Mouse (Mus musculus) layer of hippocampus, postnatal 10 days (tissue): Measurements from ENCODE around the gene Stambpl1. TPM values are rescaled to one million over a fixed set of nuclear protein-coding genes. Genes with fewer than 3 reads are reported as not detected.

Experiments
- DNase-seq, 2 experiments: peaks; one replicate each; pipeline ENCODE4 v3.0.0; 2021; ENCODE audit warnings: low spot score in 2 of 2
- long read RNA-seq: library from polyadenylated mRNA; stranded (forward); transcript quantifications from one replicate; pipeline ENCODE4 v2.0.0, GENCODE M21; 2023
- total RNA-seq, 2 experiments: library from RNA; stranded (reverse); gene quantifications; 2 replicates each; pipeline ENCODE4 v1.2.3; 2021

Stambpl1 gene
- 10 to 100 TPM; 17.3 to 23.0 TPM for total RNA-seq
- long read RNA-seq, transcript Stambpl1-201 (11 exons, 2,024 nt) = major isoform, 9 of 20 reads
- long read RNA-seq, partial matches to known transcripts = 6 of 20 reads
- long read RNA-seq, other reads (novel, unspliced or antisense) = 5 of 20 reads

DNA sequence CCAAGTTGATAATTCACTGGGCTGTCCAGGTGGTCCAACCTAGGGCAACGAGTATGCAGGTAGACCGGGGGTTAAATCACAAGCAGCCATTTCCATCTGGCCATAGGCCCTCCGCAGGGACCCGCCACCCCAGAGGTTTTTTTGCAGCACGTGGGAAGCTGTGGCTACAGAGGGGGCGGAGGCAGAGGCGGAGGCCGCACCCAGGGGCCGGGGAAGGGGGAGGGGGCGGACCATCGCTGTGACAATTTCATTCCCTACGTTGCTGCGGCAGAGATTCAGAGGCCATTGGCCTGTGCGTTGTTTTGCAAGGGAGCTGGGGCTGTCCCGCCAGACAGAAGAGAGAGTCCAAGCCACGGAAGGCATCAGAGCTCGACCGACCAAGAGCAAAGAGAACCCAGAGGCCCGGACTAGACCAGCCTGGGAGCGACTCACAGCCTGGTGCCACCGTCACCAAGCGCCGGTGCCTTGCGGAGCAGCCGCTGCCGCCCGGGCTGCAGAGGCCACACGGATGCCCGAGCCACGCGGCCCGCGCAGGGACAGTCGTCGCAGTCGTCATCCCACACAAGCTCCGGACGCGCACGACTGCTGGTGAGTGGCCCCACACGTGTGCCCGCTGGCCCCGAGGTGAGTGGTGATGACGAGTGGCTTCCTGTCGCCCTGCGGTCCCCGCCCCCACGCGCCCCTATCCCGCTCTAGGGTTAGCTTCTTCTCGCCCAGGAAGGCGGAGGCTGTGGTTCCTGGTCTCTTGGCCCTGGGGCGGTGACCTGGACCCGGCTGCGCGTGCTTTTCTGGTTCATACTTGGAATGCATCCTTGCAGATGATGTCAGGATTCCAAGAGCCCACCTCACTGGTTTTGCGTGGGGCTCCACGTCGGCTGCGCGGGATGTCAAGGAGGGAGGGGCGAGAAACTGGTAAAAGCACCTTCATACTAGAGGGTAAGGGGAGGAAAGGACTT, at the start of gene Stambpl1:
Stambpl1 (plus strand) TSS at position 222 of the 956 bp plus-strand sequence.
- DNase-seq = peak; percentile 69 to 73

DNA sequence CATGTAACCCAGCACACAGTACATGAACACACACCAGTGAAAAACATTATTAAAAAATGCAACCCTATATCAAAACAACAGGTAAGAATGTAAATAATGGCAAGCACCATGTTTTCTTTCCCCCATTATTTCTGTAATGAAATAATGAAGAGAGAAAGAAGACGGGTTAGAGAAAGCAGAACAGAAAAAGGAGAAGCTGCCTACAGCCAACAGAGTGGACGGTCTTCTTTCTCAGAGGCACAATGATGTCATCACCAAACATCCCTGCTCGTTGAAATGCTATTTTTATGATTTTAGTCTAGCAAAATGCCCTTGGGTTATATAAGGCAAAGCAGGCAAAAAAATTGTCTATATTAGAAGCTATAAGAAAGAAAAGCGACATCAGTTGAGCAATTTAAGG, 43.6 kb upstream of the Stambpl1 start:
- DNase-seq = no peak

DNA sequence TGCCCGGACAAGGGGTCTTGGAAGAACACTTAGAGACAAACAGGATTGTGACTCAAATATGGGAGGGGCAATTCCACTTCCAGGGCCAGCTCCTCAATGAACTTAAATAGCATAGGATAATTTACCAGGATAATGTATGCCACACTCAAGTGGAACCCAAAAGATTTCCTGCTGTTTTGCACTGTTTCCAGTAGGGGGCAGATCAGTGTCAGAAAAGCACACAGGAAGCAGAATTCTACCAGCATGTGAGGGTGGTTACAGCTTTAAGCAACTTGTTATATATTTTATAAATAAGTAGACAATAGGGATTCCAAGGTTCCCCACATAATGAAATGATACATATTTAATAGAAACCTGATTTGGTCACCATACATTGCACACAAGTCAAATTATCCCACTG, 40.1 kb upstream of the Stambpl1 start:
- peak in 1 of 2 experiments; percentile 11 for DNase-seq

DNA sequence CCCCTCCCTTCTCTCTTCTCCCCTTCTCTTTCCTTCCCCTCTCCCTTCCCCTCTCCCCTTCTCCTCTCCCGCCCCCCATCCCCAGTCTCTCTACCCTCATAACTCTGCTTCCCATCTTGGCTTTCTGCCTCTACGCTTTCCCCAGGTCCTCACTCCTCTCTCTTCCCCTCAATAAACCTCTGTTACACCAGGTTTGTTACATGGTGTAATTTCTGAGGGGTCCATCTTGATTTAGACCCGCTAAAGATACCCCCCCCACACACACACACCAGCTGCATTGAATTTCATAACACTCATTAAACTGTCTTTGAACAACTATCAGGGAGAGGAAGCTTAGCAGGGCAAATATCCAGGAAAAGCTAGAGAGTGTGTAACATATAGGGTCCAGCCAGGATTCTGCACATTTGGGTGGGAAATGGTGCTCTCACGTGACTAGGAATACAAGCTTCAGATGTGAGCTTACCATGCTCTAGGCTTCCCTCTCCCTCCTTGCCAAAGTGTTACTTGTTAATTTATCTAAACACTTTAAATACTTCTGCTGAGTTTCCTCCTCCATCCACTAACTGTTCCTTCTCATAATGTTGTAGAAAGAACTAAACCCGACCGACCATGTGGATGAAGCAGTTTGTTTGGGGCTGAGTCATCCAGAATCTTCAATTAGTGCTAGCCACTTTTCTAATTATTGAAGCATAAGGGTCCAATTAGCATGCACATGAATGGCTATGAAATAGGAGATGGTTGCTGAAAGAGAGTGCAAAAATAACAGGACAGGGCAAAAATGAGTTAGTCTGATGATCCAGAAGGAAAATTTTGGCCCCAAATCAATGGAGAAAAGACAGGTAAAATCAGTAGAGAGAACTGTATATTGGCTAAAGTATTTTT, 38.5 kb upstream of the Stambpl1 start:
- no peak for DNase-seq

DNA sequence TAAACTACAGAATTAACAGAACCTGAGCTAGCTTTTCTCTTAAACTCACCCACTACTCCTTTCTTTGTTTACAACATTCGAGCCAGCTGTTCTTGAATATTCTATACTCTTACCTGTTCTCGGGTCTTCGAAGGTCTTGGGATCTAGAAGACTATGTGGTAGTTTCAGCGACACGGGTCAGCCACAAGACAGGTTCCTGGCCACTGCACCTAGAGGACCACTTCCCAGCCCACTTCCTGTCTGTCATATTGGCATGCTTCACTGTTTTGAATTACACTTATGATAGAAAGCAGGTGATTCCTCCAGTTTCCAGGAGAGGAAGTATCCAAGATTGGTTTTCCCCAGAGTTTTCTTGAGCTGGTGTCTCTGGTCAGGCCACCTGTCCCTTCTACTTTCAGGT, 29.3 kb upstream of the Stambpl1 start:
- DNase-seq = no peak

DNA sequence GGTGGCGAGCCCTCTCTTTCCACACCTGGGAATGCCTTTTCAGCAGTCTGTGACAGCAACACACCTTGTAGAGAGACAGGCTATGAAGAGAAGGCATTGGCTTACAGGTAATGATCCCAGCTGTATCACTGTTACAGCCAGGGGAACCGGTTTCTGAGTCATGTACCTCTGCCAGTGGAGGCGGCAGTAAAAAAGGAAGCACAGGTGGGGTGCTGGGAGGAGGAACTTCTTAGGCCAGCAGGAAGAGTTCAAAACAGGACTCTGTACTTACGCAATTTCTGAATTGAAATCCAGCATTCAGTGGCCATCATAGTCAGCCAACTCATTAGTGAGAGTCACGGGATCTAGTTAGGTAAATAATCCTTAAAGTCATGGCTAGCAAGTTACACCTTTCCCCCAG, 26.1 kb upstream of the Stambpl1 start, which contains the start of gene Ankrd22:
Ankrd22 (minus strand) TSS at position 163 of the 400 bp plus-strand sequence.
- DNase-seq = no peak

DNA sequence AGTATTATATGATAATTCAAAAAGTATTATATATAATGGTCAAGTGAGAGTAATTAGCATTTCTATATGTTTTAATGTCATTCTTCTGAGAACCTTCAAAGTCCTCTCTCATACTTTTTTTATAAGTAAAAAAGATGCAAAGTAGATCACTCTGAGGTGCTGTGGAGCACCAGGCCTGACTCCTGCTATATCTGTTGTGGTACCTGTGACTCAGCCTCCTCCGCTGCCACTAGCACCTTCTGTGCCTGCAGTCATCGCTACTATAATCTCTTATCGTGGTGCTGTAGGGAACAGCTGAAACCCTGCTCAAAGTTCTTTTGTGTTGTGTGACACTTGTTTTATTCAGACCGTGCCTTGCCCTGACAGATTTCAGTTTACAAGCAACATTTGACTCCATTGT, 25.6 kb upstream of the Stambpl1 start:
- DNase-seq = no peak

DNA sequence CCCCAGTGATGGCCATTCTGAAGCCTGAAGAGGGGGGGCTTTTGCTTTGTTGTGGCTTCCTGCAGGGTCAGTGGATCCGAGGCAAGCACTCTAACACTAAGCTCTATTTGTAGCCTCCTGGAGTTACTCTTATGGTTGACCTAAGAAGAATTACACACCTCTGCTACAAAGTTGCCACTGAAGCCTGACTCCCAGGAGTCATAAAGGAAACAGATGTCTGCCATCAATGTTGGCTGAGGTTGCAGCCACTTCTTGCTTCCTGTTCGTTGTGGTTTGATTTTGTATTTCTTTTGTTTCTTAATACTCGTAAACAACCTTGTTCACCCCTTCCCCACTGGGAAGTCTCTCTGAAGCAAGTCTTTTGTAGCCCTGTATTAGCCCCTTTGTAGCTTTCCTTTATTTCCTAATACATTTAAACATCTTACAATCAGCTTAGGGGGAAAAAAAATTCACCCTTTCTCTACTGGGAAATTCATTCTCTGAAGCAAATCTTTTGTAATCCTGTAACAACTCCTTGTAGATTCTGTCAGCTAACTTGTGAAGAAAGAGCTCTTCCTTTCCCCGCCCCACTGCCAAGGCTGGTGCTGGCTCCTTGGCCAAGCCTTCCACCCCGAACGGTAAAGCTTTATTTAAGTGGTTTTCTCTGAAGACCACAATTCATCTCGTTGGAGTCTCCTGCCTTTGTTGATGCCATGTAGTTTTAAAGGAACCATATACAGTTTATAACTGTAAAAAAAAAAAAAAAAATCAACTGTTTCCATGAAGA, 23.9 kb upstream of the Stambpl1 start:
- no peak for DNase-seq

DNA sequence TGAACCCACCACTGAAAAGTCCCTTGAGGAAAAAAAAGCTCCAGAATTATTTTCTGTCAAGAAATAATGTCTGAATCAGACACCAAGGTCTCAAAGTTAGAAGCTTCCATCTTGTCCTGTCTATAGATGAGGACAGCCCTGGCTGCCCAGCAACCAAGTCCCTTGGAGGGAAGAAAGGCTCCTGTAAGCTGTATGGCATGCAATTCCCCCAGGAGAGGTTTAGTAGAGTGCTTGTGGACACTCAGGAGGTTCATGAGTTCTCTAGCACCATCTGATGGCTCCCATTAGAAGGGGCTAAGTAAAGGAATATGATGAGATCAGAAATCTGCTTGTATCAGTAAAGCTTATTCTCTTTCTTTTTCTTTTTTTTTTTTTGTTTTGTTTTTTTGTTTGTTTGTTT, 22.9 kb upstream of the Stambpl1 start:
- no peak for DNase-seq

DNA sequence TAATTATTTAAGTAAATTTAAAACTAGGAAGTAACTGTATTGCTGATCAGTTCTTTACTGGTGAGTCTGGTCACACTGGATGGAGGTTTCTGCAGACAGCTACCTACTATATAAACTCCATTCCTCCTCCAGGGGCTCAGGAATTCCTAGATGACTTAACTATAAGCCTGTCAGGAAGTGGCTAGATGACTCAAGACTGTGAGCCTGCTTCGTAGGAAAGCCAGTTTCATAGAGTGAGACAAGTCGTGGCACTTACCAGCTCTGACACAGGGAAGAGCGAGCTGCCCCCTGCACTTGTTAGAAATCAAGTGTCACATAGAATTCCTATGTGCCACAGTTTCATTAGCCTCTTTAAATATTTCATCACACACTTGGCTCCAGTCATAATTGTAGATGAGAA, 20.9 kb upstream of the Stambpl1 start:
- DNase-seq = no peak

DNA sequence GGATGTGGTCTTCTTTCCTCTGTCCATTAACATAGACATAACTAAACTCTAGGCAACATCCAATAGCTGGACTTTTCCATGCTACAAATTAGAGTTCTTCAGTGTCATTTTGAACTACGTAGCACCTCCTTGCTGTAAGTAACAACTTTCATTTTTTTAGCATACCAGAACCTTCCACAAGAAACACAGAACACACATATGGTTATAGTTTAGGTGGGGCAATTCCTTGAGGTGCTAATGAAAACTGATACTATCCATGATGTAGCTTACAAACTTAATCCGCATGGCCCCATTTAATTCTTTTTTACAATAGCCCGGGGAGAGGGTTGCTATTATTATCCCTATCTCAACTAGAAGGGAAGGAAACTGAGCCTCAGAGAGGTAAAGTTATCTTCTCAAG, 18.0 kb upstream of the Stambpl1 start:
- no peak for DNase-seq

DNA sequence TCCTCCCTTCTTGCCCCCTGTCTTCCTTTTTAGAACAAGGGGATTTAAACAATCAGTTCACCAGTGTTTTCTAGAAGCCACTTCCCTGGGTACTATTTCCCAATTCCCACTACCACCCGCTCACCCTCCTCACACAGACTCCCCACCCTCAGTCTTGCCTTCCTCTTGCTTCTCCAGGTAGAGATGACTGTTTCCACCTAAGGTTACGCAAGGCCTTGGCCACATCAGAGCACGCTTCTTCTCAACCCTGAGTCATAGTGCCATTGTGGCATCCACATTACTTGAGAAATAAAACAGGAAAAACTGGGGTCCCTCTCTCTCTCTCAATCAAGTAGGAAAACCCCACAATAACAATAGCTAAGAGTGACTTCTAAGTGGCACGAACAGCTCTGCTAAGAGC, 12.9 kb upstream of the Stambpl1 start:
- no peak for DNase-seq

DNA sequence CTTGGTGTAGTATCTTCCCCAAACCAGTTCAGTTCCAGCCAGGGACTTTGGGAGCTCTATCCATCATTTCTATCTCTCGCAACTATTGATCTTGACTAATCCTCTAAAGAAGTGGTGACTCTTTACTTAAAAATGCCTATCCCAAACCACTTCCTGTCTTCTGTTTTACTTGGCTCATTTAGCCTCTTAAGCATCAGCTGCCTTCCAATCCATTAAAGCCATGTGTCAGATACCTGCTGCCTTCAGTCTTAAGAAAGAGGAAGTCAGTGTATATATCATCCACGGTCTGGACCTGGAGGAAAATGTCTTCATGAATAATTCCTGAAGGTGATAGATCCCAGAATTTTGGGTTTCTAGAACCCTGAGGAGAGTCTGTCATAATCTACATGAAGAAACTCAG, 11.7 kb upstream of the Stambpl1 start:
- DNase-seq = no peak

DNA sequence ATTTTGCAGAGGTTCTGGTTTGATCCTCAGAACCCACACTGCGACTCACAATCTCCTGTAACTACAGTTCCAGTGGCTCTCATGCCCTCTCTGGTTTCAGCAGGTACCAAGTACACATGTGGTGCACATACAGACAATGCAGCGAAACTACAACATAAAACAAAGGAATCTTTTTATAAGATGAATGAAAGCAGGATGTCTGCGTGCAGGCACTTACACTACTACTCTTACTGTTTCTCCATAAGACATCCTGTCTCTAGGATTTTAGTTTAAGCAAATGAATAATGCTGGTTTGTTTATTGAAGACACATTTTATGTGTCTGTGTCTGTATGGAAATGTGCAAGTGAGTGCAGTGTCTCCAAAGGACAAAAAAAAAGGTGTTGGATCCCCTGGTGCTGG, 10.8 kb upstream of the Stambpl1 start:
- no peak for DNase-seq

DNA sequence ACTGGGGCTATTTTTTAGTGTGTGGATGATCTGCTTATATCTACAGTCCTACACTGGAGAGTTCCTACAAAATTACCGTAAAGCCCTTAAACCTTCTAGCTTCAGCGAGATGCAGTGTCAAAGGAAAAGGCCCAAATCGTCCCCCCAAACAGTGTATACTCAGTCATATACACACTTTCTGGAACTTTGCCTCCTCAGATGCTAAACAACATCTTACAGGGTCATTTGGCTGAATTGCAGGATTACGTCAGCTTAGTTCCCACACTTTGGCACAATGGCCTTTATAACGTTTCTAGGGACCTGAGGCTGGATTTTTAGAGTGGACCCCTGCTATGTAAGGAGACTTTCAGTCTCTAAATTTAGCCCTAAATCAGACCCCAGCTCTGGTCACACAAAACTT, 9.5 kb upstream of the Stambpl1 start:
- no peak for DNase-seq

DNA sequence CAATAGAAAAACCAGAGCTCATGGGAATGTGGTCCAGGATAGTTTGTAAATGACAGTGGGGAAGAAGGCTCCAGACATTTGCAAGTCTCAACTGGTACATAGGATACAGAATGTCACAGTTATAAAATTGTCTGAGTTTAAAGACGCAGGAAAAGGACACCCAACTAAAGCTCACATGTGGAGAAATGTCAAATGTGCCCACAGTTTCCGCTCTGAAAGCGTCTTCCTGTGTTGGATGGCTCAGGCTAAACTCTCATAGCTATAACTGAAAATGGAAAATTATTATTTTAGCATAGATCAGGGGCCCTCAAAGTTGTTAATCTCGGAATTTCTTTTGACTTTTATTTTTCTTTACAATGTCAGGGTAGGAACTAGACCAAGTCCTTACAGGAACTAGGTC, 5.2 kb upstream of the Stambpl1 start:
- no peak for DNase-seq

DNA sequence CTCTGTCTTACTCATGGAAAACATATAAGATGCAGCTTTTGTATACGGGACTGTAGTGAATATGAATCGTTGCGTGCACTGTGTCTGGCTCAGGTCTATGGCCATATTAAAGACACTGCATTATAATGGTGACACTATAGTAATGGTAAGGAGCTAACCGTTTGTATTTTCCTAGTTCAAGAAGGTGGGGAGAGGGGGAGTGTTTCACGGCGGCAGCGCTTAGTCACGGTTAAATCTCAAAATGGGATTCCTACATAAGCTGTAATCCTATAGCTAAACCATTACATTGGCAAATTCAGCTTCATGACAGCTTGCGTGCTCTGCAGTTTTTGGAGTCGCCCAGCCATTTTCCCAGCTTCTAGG, 403 bp upstream of the Stambpl1 start:
- no peak for DNase-seq

DNA sequence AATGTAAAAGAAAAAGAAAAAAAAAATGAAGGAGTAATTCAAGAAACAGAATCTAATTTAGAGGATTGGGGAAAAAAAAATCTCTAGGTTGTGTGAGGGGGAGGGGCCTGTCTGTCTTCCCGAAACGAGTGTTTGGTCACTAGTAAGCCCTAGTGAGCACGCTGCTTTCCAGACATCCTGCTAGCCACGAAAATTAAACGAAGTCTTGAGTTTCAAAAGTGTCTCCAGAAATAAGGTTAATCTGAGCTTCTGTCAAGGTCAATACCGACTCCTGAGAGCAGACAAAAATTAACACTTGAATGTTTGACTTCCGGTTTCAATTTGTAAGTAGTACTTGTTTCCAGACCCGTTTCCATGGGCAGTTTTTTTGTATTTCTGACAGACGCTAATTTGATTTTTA, 1.1 kb downstream of the Stambpl1 start:
- DNase-seq = peak; percentile 16 to 45

DNA sequence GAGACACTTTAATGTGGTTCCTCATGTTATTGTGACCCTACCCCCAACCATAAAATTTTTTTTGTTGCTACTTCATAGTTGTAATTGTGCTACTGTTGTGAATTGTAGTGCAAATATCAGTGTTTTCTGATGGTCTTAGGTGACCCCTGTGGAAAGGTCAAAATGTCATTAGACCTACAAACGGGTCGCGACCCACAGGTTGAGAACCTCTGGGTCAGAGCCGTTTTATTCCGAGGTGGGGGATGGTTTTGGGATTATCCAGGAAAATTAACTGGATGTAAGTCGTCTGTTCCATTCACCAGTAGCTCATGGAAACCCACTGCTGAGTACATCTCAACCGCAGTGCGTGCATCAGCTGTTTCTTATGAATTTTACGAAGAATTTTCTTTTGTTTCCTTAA, 1.7 kb downstream of the Stambpl1 start:
- DNase-seq = no peak

DNA sequence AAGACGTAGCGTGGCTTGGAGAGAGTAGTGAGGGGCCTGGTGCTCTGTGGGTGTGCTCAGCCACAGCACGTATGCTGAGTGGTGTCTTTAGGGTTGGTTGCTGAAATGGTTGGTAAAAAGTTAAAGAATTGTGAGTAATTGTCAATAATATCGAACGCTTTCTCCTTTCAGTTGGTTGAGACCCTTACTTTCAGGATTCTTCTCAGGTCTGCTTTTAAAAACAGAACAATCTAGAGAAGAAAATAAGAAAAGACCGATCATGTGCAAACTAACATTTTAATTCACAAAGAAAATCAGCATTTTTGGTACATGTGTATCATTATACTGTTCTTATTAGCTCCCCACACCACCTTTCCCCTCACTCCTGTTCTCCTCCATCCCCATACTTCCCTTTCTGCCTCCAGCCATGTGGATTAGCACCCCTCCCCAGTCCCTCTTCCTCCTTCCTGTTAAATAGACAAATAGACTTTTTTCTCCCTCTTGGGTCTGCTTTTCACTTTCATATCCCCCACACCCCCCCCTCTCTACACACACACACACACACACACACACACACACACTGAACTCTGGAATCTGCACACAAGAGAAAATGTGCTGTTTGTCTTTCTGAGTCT, 2.2 kb downstream of the Stambpl1 start:
- DNase-seq = no peak

DNA sequence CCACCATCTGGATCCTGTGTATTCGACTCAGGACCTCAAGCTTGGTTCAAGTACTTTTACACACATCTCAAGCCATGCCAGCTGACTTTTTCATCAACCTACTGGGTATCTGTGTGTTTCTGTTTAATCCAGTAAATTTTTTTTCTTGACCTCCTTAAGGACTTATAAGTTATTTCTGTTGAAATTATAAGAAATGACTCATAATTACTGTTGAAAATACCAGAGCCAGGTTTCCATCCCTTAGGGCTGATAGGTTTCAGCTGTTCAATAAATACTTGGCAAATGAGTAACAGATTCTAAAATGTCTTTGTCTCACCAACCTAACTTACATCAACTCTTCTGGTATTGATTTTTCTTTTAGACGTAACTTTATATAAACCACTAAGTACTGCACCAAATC, 3.0 kb downstream of the Stambpl1 start:
- DNase-seq = no peak
